Mouse (Mus musculus) spleen, embryonic (tissue): Measurements from ENCODE around the gene Mecom.

Experiments used
- CTCF ChIA-PET: fragments of 350-600 bp; sonication (Branson Sonifier 250); formaldehyde crosslinking; loops from one replicate; lab custom pipeline; 2022; lab: Charles Lee

The Mecom gene

DNA sequence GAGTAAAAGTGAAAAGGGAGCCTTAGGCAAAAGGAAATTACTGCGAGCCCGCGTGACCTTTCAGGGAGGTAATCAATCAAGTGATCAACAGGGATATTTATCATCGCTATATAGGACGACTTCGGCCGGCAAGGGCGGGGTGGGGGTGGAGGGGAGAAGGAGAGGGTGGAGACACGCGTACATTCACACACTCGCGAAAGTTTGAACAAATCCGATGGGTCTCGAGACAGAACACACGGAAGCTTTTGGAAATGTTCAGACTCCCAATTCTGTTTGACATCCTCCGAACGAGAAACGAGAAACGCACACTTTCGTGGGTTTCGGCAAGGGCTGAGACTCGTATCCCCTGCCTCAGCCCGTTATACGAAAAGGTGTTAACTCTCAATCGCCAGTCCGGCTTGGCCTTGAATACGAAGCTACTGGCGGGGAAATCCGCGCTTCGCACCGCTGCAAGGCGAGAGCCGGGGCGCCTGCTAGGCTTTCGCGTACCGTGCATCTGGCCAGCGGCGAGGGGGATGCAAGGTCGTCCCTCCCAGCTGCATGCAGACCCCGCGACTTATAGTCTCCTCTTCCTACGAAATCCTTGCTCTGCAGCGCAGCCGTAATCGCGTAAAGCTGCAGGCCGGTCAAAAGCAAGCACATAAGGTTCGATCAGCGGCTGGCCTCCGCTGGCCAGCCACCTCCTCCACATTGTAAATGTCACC is 33.6 kb downstream of the Mecom start:
- CTCF ChIA-PET: interaction anchor here (0.5 to 0.6 kb wide), 2 partner anchors 9 to 222 kb away, joined by 3 read pairs; no protein-coding TSS in a partner anchor

DNA sequence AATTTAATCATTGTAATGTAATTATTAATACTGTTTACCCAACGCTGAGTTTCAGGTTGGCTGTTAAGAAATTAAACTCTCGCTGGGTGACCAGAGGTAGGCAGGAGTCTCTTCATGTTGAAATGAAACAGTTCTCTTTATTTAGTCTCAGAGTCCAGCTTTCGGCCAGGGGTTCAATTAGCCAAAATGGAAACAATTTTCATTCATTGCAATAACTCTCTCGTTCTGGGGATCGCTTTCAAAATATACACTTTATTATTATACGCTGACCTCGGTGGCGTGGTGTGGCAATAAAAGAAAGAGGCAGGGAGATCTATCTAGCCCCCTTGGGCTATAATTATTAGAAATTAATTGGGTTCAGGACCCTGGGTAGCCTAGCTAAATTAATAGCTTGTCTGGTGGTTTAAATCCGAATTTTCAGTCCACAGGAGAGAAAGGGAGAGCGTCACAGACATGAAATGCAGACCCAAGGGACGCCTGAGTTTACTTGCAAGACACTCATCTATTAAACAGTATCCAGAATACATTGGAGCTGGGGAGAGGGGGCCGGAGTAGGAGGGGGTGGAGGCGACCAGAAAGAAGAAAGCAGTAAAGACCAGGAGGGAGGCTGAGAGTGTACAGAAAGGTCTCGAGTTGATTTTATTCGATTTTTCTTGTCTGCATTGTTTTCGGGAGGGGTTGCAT is 34.4 kb downstream of the Mecom start:
- CTCF ChIA-PET: interaction anchor here (0.5 kb wide), 1 partner anchor 221 kb away, joined by 3 read pairs; no protein-coding TSS in a partner anchor

DNA sequence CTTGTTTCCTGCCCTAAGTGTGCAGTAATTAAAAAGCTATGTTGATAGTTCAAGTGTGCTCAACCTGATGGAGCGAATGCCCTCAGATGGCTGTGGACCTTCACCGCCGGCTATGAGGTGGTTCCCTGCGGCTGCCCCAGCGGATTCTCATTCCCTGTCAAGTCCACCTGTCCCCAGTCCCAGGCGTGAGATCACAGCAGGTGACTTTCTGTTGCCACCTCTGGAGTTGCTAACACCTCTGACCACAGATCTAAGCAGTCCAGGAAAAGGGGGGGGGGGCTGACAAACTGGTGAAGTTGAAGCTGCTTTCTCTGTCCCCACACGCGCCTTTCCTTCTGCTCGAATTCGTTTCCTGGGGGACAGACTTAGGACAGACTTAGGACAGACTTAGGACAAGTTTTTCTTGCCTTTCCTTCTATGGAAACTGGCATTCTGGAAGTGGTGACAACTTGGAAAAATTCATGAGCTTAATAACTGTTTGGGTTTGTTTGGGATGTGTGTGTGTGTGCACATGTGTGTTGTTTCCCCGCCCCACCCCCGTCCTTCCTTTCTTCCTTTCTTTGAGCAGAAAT is 35.3 kb downstream of the Mecom start:
- CTCF ChIA-PET: interaction anchor here (0.6 kb wide), 1 partner anchor 47 kb away, joined by 15 read pairs; no protein-coding TSS in a partner anchor

DNA sequence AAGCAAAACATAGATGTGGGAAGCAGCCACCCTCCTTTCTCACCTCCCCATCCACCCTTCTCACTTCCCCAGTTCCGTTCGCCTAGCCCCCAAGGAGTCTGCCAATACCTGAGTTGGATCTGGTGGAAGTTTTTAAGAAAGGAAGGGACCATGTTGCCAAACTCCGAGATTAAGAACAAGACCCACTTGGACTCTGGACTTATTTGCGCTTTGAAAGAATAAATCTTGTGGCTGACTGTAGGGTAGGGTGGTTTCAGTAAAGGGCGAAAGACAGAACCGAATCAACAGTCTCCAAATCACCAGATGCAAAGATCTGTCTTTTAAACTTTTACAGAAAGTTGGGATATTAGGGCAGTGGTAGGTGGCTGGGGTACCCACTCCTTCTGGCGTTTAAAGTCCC is 36.0 kb downstream of the Mecom start:
- CTCF ChIA-PET: no interaction called here

DNA sequence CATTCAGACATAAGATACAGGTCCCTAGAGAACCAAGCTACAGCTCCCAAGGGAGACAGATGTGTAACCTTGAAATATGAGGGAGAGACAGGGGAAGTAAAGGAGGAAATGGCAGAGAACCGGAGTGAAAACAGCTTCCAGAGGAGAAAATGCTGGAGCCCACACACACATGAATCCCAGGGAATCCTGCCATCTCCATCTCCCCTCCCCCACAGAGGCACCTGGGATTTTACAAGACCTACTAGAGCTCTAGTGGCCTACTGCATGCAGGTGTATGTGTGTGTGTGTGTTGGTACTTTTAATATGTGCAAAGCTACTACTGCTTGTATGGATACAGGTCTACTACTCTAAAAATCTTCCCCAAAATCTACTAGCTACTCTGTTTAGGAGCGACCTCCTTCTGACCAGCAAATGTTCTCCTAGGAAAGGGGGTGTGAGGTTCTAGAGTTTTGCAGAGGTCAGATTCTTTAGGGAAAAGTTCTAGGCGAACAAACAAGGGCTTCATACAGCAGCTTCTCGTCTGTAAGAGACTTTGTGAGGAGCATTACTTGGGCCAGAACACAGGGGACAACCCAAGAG is 36.7 kb downstream of the Mecom start:
- CTCF ChIA-PET: interaction anchor here (0.6 kb wide), 1 partner anchor 89 kb away, joined by 3 read pairs; no protein-coding TSS in a partner anchor

DNA sequence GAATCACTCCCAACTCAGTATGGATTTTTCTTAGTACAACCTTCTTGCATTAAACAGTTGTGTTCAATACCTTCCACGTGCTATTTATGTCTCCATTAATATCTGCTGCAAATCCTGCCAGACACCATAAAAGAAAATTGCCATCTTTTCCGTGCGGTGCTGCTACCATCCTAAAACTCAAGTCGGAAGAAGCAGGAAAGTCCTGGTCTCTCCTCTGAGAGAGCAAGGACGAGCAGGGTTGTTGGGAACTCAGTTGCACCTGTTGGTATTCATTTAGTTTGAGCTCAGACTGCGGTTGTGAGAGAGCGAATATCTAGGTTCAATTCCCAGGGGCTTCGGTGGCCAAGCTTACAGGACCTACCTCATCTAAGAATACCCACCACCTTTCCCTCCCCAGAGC is 37.2 kb downstream of the Mecom start:
- CTCF ChIA-PET: no interaction called here

DNA sequence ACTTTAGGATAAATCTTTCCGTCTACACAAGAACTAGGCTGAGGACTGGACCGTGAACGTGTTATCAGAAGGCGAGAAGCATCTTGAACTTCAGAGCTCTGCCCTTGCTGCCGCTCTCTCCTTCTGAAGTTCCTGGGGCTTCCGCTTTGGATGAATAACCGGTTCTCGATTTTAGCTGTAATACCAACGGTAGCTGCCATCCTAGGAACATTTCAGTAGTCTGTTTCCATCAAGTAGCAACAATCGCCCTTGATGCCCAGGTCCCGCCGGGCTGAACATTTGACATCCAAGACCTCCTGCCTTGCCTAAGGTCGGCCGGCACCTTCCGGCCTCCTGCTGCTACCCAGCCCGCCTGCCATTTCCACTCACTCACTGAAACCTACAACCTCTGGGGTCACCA is 37.7 kb downstream of the Mecom start:
- CTCF ChIA-PET: no interaction called here

DNA sequence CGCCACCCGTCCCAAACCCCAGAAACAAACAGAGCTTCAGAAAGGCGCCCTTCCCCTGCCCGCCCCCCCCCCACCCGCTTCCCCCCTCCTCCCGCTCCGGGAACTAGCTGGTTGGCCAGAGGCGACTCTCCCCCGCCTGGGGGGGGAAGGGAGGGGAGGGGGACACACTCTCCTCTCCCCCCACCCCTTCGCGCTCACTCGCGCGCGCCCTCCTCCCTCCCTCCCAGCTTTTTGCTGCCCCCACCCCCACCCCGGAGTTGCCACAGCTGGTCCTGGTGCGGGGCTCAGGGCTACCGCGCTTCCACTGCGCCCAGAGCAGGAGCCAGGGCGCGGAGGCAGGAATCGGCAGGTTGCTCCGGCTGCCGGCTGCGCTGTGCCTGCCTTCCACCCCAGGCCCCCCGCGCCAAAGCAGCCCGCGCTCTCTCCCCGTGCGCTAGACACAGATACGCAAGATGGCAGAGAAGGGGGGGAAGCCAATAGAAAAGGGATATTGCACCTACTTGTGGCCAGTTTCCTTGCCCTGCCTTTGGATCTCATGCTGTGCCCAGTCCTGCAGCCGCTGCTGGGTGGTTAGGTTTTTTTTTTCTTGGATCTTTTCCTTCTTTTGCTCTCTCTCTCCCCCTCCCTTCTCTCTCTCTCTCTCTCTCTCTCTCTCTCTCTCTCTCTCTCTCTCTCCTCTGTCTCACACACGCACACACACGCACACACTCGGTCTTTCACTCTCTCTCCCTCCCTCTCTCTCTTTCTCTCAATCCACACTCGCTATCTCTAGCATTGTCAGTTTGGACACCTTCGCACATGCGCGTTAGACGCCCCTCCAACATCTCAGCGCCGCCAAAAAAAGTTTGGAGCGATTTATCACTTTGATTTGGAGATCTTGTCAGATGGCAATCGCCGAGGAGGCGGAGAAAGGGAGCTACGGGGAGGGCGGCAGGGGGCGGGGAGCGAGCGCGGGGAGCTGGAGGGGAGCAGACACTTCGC is 38.6 kb downstream of the Mecom start:
- CTCF ChIA-PET: no interaction called here

DNA sequence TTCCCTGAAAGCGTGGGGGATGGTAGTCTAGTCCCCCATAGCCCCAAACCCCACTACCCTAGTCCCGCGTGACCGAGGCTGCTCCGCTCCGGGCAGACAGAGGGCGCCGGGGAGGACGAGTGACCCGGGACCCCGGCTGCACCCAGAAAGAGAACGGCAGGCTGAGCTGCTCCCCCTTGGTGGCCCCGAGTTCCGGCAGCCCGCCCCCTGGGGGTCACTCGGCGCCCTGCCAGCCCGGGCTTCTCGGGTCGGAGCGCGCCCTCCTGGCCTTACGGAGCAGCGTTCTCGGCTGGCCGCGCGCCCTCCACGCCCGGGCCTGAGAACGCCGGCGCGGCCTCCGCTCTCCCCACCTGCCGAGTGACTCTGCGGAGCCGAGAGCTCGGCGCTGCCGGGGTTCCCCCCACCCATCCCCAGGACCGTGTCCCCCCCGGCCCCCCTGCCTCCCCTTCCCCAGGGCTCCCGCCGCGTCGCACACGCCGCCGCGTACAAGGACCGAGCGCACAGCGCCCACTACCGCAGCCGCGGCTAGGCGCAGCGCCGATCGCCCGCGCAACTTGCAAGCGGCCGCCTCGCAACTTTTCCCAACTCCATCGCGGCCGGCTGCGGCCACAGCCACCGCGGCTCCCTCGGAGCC is 39.4 kb downstream of the Mecom start:
- CTCF ChIA-PET: no interaction called here

DNA sequence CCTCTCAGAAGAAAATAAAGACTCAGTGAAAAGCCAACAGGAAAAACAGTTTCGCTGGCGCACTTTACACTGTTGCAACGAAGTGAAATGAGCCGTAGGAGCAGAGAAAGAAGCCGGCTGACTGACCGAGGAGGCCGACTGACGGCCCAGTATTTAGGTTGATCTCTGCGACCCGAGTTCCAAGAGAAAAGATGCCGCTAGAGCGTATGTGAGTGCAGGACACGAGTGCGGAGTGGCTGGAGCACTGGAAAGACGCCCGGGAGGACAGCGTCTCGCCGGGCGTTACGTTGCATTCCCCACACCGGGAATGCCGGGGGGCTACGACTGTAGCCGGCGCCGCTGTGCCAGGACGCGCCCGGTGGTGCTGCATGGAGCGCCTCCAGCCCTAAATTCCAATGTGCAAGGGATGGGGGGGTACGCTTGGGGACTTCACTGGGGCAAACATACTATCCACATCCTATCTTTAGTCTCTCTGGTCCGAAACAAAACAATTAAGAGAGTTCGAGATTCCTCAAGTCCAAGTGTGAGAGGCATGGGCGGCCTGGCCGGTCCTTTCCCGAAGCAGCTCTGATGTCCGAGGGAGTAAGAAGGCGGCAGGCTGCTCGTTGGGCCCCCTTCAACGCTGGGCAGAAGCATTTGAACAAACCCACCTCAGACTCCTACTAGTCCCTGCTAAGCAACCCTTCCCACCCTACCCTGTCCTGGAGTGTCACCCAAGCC is 40.1 kb downstream of the Mecom start:
- CTCF ChIA-PET: no interaction called here

DNA sequence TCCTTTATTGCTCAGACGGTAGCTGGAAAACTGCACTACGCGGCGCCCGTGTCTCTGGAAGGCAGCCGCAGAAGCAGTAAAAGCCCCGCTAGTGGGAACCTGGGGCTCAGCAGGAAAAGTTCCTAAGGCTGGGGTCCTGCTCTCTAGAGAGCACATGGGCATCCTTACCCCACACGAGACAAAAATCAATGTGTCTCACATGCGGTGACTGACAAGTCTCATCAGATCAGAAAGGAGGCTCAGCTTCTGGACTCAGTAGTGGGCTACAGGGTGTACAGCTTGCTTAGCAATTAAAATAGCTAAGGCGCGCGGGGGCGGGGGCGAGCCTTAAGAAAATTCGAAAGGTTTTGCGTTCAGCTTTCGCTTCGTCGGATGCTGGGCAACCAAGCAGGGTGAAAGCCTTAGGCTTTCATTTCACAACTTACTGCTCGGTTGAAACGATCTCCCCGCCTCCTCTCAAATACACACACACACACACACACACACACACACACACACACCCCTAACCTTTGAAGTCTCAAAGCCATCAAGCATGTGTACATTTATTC is 40.7 kb downstream of the Mecom start:
- CTCF ChIA-PET: interaction anchor here (0.6 kb wide), 1 partner anchor 237 kb away, joined by 7 read pairs; no protein-coding TSS in a partner anchor

DNA sequence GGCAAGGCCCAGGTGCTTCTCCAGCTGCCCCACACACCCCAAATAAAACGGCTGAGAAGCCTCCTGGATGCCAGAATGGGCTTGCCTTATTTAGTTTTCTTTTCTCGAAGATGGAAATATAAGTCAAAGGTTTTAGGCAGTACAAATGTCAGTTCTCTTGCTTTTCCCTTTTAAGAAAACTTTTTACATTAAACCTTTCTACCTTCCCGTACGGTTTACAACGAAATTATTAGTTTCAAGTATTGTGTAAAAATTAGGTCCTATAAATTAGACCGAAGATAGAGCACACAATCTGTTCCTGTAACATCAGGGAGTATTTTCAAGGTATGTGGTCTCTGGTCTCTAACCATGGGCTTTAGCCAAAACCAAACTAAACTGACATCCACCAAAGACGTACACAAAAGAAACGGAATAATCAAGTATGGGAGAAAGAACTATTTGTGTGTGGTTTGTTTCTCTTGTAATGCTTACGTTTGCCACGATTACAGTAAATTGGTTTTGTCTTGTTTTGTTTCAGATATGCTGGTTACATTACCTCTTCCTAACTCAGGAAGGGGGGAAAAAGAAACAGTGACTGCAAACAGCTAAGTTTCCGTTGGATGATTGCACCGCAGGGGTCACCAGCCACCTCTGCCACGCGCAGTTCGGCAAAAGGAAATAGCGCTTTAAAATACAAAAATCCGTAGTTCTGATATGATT is 41.3 kb downstream of the Mecom start:
- CTCF ChIA-PET: interaction anchor here (0.6 kb wide), 1 partner anchor 237 kb away, joined by 7 read pairs; no protein-coding TSS in a partner anchor

DNA sequence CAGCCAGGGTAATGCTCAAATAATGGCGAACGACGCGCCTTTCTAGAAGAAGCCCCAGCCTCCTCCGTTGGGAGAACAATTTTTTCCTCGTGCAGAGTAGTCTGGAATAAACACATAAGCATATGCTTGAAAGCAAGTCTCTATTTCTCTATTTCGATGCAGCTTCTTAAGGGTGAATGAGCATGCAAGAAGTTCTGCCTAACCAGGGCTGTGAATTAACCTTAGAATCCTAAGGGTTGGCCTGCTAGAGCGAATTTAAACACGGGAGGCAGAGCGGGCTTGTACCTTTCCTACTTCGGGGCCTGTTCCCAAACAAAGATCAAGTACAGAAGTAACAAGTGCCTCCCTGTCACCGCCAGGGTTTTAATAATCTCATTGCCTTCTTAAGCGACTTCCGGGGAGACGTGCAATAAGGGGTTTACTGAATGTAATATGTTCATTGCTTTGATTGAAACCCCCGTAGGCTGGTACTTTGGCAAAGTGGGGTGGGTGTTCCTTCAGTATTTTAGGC is 42.0 kb downstream of the Mecom start:
- CTCF ChIA-PET: interaction anchor here (0.7 kb wide), 1 partner anchor 8 kb away, joined by 3 read pairs; no protein-coding TSS in a partner anchor

DNA sequence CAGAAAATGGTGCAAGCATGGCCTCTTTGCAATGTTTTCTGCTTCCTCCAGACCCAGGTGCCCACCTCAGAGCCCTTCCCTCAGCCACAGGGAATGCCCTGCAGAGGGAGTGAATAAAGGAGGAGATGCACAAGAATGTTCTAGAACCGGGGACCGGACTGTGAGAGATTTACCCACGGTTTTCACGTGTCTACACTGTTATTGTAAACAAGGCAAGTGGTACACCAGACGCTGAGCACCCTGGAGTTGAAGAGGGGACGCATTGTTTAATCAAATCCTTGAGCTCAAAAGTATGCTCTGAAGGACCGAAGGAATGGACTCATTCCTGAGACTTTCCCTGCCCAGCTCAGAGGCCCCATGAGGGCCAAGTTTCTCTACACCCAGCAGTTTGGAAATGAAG is 43.2 kb downstream of the Mecom start:
- CTCF ChIA-PET: interaction anchor here (0.7 kb wide), 1 partner anchor 689 kb away, joined by 15 read pairs; no protein-coding TSS in a partner anchor

DNA sequence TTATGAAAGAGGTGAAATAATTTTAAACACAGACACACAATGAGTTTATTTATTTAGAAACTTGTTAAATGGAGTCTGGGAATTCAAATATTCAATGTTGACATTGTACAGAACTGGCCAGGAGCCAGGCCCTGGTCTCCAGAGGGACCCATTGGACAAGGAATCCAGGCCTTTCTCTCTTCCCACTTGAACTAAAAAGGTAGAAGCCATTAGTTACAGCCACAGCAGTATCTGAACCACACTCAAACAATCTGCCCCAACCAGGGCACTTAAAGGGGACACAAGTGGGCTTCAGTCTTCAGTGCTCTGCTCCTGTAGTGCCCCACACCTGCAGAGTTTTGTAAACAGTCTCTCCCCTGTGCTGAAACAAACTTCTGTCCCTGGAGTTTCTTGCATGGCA is 44.0 kb downstream of the Mecom start:
- CTCF ChIA-PET: no interaction called here

DNA sequence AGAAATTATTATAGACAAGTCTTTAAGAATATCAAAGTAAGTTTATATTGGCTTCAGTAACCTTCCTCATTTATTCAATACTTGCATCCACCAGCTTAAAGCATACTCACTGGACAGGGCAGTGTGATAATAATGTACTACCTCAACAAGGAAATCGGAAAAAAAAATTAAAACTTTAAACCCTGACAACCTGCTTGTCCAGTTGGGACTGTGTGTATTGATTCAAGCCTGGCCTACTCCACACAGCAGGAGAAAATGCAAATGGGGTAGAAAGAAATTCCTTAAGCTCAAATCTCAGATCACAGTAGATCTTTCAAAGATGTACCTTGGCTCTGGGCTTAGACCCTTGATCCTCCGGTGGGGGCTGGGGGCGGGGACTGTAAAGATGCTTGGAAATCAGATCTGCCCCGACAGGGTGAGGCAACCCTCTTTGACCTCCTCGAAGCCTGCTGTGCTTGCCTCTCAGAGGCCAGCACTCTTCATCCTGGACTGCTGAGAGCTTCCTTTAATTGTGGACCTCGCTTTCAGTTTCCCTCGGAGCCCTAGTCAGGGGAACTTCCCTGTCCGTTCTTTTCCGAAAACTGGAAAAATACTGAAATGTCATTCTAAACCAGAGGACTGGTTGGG is 49.5 kb downstream of the Mecom start:
- CTCF ChIA-PET: no interaction called here

DNA sequence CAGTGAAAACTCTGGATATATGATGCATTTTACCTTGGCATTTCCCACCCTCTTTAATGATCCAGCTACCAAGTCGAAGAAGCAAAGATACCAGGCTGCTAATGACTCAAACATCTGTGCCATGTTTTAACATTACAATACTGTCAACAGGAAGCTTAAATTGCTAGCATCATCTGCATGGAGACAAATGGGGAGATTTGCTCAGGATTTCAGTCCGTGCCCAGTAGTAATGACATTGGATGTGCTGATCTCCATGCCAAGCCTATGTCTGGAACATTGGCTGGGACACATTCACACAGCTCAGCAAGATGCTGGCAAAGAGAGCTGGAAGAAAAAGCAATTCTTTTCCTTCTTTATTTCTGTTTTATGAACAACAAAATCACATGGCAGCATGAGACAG is 53.4 kb downstream of the Mecom start:
- CTCF ChIA-PET: no interaction called here

DNA sequence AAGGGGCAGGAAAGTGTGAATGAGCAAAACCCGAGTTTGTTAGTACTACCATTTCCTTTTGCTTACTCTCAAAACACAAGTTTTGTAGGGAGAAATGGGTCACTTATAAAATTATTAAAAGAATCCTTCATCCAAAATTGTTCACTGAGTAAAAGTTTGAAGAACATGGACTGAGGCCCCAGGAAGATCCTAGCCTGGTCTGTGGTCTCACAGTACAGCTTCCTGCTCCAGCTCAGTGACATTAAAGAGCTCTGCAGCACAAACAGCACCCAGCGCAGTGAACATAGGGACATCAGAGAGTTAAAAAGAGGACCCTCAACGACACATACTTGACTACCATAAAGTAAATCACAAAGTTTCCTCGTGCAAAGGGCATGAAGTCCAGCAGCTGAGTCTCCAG is 59.0 kb downstream of the Mecom start:
- CTCF ChIA-PET: no interaction called here
